Mouse (Mus musculus) myocyte (in vitro differentiated cells): Measurements from ENCODE around the gene Atp8a1.

ENCODE experiments used
- E2F4 ChIP-seq: IDR thresholded peaks from one replicate; pipeline ENCODE4 v1.6.1; 2011; ENCODE audit warnings: mild to moderate bottlenecking, control low read depth, moderate library complexity; ENCODE audit not compliant: insufficient read depth
- MAX ChIP-seq: IDR thresholded peaks from one replicate; pipeline ENCODE4 v1.6.1; 2011; ENCODE audit warnings: low read depth, mild to moderate bottlenecking, control low read depth
- MYOD1 ChIP-seq, 3 experiments: IDR thresholded peaks; one replicate each; pipeline ENCODE4 v1.6.1; 2011; ENCODE audit warnings: control low read depth in 2 of 3, low read depth in 2 of 3, mild to moderate bottlenecking in 2 of 3, moderate library complexity in 1 of 3; ENCODE audit not compliant: insufficient read length in 2 of 3, control insufficient read depth in 1 of 3
- MYOG ChIP-seq, 3 experiments: IDR thresholded peaks; one replicate each; pipeline ENCODE4 v1.6.1; 2011; ENCODE audit warnings: control low read depth in 2 of 3, low read depth in 2 of 3, mild to moderate bottlenecking in 2 of 3; ENCODE audit not compliant: insufficient read length in 2 of 3, control insufficient read depth in 1 of 3, insufficient read depth in 1 of 3
- POLR2A ChIP-seq: IDR thresholded peaks from one replicate; pipeline ENCODE4 v1.6.1; 2011; ENCODE audit warnings: low read depth, mild to moderate bottlenecking, control low read depth, moderate library complexity; ENCODE audit not compliant: insufficient read length
- POLR2AphosphoS2 ChIP-seq: IDR thresholded peaks from one replicate; pipeline ENCODE4 v1.6.1; 2011; ENCODE audit warnings: low read depth, control low read depth; ENCODE audit not compliant: insufficient read length
- REST ChIP-seq: IDR thresholded peaks from one replicate; pipeline ENCODE4 v1.6.1; 2011; ENCODE audit warnings: mild to moderate bottlenecking, control low read depth, moderate library complexity; ENCODE audit not compliant: insufficient read depth, insufficient read length
- SRF ChIP-seq: IDR thresholded peaks from one replicate; pipeline ENCODE4 v1.6.1; 2011; ENCODE audit warnings: low read depth; ENCODE audit not compliant: control insufficient read depth, insufficient read length
- TCF12 ChIP-seq: IDR thresholded peaks from one replicate; pipeline ENCODE4 v1.6.1; 2011; ENCODE audit warnings: mild to moderate bottlenecking, control low read depth; ENCODE audit not compliant: poor library complexity, insufficient read depth, severe bottlenecking
- TCF3 ChIP-seq: IDR thresholded peaks from one replicate; pipeline ENCODE4 v1.6.1; 2011; ENCODE audit warnings: low read depth, control low read depth; ENCODE audit not compliant: insufficient read length
- USF1 ChIP-seq: IDR thresholded peaks from one replicate; pipeline ENCODE4 v1.6.1; 2011; ENCODE audit warnings: low read depth, mild to moderate bottlenecking, control low read depth, moderate library complexity

DNA sequence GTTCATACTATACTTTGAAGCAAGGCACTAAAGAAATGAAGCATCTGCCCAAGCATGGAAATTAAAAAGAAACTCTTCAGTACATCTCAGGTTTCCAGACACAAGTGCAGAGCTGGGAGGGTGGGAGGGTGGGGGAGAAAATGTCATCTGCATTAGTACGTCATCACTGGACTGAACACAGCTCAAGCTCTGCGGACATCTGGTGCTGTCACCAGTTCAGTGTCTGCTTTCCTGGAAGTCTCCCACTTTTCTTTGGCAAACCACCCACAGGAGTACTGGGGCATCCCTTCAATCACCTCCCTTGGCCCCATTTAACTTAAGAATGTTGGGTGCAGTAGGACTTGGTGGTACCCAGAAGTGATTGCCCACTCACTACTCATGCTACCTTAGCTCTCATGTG lies 22.6 kb downstream of the Atp8a1 start:
- TF ChIP-seq POLR2A (no peak), USF1 (no peak), MAX (no peak), TCF3 (no peak), TCF12 (no peak), SRF (no peak), E2F4 (no peak), POLR2AphosphoS2 (no peak), MYOG (IDR thresholded peaks at IDR 0.05; ENCODE audit: control insufficient read depth in 1 of 3, insufficient read depth in 1 of 3, insufficient read length in 2 of 3, low read depth in 2 of 3) (no peak), REST (no peak), MYOD1 (IDR thresholded peaks at IDR 0.05; ENCODE audit: control insufficient read depth in 1 of 3, insufficient read length in 2 of 3, low read depth in 2 of 3) (no peak)
